Mouse (Mus musculus) thymus, postnatal 10 days (tissue): ENCODE results near the gene Hoxd11.

Experiments used
- DNase-seq, 2 experiments: peaks; one replicate each; pipeline ENCODE4 v3.0.0; 2021; ENCODE audit warnings: low spot score in 2 of 2

Gene Hoxd11

GRCm38 (mm10) chr2:74681594-74682531 is 2.5 kb downstream of the Hoxd11 start:
- DNase-seq: no peak

GRCm38 (mm10) chr2:74682796-74683195 is 3.4 kb downstream of the Hoxd11 start:
- DNase-seq: no peak

GRCm38 (mm10) chr2:74683471-74683951 is 4.2 kb downstream of the Hoxd11 start:
- DNase-seq: no peak

GRCm38 (mm10) chr2:74684106-74684505 is 4.7 kb downstream of the Hoxd11 start:
- DNase-seq: no peak

GRCm38 (mm10) chr2:74685059-74685603 is 5.8 kb downstream of the Hoxd11 start:
- DNase-seq: no peak

- no peak for DNase-seq
Measured at GRCm38 (mm10) chr2:74686301-74686987, 7.1 kb downstream of the Hoxd11 start.

GRCm38 (mm10) chr2:74686988-74687697 is 7.8 kb downstream of the Hoxd11 start:
- no peak for DNase-seq

- DNase-seq: no peak
Measured at GRCm38 (mm10) chr2:74687698-74688555, 8.6 kb downstream of the Hoxd11 start.

GRCm38 (mm10) chr2:74688795-74689573 is 9.6 kb downstream of the Hoxd11 start:
- no peak for DNase-seq

GRCm38 (mm10) chr2:74689574-74690337 is 10.4 kb downstream of the Hoxd11 start:
- no peak for DNase-seq

GRCm38 (mm10) chr2:74690338-74690716 is 11.0 kb downstream of the Hoxd11 start:
- no peak for DNase-seq

GRCm38 (mm10) chr2:74691022-74691951 is 11.9 kb downstream of the Hoxd11 start, which contains the start of gene Hoxd10:
Gene Hoxd10, plus strand, starts transcription at chr2:74691924.
- DNase-seq: no peak

GRCm38 (mm10) chr2:74691995-74692807 is 12.8 kb downstream of the Hoxd11 start:
- no peak for DNase-seq

GRCm38 (mm10) chr2:74692808-74693431 is 13.6 kb downstream of the Hoxd11 start:
- DNase-seq: no peak

- DNase-seq: no peak
Measured at GRCm38 (mm10) chr2:74693432-74693827, 14.1 kb downstream of the Hoxd11 start.

GRCm38 (mm10) chr2:74694066-74694465 is 14.7 kb downstream of the Hoxd11 start:
- no peak for DNase-seq

GRCm38 (mm10) chr2:74695383-74695782 is 16.0 kb downstream of the Hoxd11 start:
- DNase-seq: no peak
